Mouse (Mus musculus) layer of hippocampus, adult 9-11 months (tissue): ENCODE data around the gene Agmat.

ENCODE experiments used
- DNase-seq: peaks from one replicate; pipeline ENCODE4 v3.0.0; 2022

Agmat gene

GRCm38 (mm10) chr4:141746578-141747346, at the start of gene Agmat:
TSS of gene Agmat (plus strand) at chr4:141746672.
- DNase-seq, result no peak

DNA sequence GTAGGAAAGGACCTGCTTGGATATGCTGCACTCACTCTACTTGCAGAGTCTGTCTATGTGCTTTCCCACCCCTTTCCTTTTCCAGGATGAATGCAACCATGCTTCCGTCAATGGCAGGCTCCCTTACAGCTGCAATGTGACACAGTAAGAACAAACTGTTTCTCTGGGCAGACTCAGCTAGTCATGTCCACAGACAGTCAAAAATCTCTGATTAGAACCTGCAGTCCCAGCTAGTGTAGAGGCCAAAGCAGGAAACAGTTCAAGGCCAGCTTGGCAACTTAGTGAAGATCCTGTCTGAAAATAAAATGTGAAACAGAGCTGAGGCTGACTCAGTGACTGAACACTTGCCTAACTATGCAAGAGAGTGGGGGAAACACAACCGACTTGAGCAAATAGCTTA, 41.8 kb upstream of the Agmat start:
- DNase-seq, result no peak

DNA sequence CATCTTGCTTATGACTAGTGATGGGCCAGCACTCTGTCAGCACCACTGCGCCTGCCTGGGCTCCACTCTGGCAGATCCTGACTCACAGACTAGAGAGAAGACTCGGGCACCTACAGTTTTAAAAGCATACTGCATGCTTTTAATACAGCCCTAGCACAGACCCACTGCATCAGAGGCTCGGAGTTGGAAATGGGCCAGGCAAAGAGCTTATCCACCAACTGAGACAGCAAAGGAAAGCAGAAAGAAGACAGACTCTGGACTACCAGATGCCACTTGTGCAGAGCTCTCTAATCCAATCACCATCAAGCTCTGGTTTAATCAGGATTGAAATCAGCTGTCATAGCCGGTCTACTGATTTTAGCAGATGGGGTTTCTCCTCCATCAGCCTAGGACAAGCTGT, 41.1 kb upstream of the Agmat start:
- peak; percentile 91 for DNase-seq

GRCm38 (mm10) chr4:141708005-141708404, 38.5 kb upstream of the Agmat start:
- DNase-seq, result no peak

- no peak for DNase-seq
Observed at GRCm38 (mm10) chr4:141708971-141709370, 37.5 kb upstream of the Agmat start.

GRCm38 (mm10) chr4:141711250-141711649, 35.2 kb upstream of the Agmat start:
- no peak for DNase-seq

DNA sequence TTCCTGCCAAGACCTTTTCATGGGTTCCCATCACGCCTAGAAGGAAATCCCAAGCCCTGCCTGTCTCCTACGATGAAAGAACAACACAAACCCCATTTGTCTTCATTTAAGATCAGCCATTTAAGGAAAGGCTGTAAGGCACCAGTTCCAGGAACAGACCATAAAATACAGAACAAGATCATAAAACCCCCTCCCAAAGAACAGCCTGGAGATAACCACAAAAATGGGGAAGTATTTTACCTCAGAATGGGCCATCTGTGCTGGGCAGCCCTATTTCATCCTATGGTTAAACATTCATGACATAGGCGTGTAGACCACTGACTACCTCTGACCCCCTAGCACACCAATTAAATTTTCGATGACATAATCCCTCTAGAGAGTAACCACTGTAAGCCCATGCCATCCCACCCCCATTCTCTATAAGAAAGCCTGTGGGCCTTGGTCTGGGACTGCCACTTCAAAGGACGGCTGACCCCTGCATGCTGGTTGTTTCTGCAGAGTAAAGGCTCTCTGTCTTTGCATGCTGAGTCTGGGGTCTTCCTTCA, 32.8 kb upstream of the Agmat start:
- no peak for DNase-seq

- no peak for DNase-seq
Observed at GRCm38 (mm10) chr4:141715027-141715426, 31.4 kb upstream of the Agmat start.

- no peak for DNase-seq
Observed at GRCm38 (mm10) chr4:141717633-141718032, 28.8 kb upstream of the Agmat start.

DNA sequence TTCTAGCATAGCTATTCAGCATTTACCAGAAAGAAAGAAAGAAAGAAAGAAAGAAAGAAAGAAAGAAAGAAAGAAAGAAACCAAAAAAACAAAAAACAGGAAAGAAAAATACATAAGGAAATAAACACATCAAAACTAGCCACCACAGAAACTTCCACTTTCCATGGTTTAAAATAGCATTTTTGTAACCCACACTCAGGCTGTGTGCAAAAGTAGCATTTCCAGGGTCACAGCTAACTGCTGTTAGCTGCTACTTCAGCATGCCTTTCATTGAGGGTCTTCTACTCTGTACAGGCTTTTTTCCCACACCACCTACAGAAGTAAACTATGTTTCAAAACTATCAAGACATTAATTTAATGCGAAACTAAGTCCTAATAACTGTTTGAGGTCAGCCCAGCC, 27.2 kb upstream of the Agmat start:
- DNase-seq, result no peak

GRCm38 (mm10) chr4:141720761-141721523, 25.5 kb upstream of the Agmat start:
- DNase-seq, result no peak

- DNase-seq, result no peak
Observed at GRCm38 (mm10) chr4:141721961-141722360, 24.5 kb upstream of the Agmat start.

DNA sequence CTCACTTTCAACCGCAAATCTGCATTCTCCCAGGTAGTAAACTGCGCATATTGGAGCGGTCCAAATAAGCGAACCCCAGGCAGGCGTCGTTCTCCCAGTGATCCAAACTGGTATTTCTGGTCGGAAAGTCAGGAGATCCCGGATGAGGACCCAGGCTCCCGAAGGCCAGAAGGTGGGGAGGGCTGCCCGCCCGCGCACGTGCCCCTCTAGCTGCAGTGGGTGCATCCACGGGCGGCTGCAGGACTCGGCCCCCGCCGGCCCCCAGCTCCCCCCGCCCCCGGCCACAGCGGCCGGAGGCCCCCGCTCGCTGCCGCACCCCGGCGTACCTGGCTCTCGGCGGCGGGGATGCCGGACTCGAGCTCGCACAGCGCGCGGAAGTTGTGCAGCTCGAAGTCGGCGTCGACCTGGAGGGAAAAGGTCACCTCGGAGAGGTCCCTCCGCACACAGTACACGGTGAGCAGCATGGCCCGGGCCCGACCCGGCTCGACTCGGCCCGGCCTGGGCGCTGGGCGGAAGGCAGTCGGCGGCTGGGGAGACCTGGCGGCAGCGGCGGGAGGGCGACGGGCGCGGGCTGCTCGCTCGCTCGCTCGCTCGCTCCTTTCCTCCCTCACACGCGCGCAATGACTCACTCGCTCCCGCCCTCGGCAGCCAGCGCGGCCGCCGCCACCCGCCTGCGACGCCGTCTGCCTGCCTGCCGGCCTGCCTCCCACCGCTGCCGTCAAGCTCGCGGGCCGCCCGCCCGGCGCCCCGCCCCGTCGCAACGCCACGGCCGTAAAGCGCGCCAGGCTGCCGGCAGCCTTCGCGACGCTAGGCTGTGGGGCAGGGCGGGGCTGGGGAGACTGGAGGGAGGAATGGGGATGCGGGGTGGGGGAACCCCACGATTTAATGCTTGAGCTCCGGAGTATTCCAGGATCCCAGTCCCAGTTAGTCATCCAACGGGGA, 23.5 kb upstream of the Agmat start, which contains the start of gene Ddi2:
Ddi2 (minus strand) TSS at position 689 of the 942 bp plus-strand sequence.
- peak; percentile 93 for DNase-seq

GRCm38 (mm10) chr4:141723673-141724068, 22.8 kb upstream of the Agmat start:
- DNase-seq, result no peak

DNA sequence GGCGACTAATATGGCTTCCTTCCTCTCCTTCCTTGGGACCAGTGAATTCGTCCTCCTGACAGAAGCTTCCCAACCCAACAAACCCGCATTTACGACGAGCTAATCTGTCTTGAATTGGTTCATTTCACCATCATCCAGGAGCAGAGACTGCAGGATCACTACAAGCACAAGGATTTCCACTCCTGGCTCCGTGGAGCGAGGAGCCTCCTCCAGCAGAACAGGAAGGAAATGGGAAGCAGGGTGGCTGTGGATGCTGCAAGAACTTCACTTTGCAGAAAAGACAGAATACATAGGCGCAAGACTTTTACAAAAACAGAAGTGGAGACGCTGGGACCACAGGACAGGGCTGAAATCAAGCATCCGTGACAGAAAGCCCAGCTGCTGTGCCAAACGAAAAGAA, 21.9 kb upstream of the Agmat start:
- no peak for DNase-seq

- no peak for DNase-seq
Observed at GRCm38 (mm10) chr4:141725277-141725676, 21.2 kb upstream of the Agmat start.

DNA sequence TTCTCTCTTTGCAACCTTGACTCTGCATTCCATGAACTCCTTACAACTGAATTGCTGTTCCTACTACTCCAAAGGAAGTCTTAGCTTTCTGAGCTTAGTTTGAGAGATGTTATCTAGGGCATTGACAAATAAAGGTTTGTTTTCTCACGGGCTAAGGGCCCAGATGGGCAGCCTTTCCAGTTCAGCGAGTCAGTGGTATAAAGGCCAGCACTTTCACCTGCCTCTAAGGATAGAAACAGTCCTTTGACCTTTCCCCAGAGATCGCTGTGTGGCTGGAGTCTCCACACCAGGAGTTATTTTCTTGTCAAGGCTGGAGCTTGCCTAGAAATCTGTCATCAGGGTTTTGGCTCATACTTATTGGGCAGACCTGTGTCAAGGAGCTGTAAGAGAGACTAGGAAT, 20.7 kb upstream of the Agmat start:
- no peak for DNase-seq

GRCm38 (mm10) chr4:141729266-141729665, 17.2 kb upstream of the Agmat start:
- DNase-seq, result no peak

GRCm38 (mm10) chr4:141730401-141730800, 16.1 kb upstream of the Agmat start:
- no peak for DNase-seq

- no peak for DNase-seq
Observed at GRCm38 (mm10) chr4:141731766-141732165, 14.7 kb upstream of the Agmat start.

DNA sequence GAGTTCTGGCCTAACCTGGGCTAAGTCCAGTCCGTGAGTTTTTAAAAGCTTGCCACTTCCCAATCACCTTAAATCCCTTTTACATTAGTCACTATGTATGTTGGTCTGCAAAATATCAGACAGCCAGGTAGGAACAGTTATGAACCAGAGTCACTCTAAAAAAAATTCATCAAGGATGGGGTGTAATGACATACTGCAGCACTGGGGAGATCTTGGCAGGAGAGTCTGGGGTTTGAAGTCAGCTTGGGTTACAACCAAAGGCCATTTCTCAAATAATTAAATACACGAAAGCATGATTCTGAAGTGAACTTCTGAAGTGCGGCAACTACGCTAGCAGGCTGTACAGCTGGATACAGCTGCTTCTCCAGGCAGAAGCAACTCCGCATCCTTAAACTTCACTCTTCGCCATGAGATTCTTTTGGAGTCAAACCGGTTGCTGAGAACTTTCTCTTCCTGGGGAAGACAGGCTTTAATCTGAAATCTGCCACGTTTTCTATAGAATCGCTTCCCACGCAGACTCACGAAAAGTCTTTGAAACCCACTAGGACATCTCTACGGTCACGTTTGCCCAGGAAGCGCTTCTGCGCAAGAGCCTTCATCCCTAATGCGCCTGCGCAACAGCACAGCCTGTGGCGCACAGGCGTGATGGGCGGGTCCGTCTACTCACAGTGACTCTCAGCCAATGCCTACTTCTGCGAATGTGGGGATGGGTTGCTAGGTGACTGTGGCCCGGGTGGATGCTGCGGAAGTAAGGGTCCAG, 11.8 kb upstream of the Agmat start:
- DNase-seq, result peak; percentile 96

GRCm38 (mm10) chr4:141735206-141735560, 11.3 kb upstream of the Agmat start:
- DNase-seq, result no peak
